Mouse (Mus musculus): ENCODE measurements at regions not wholly inside any gene's neighbourhood (a gene's known extent, or its start where the extent isn't known, plus 50 kb on each side); places are given as distances from the start of the nearest gene placed in this dataset.

- DNase-seq = no peak
Observed at GRCm38 (mm10) chr2:128337791-128338190, 212.0 kb downstream of the Bcl2l11 start.

GRCm38 (mm10) chr2:128338474-128338873, 212.6 kb downstream of the Bcl2l11 start:
- peak; percentile 67 to 86 for DNase-seq

- peak; percentile 62 to 82 for DNase-seq
Observed at GRCm38 (mm10) chr2:128339061-128339642, 213.3 kb downstream of the Bcl2l11 start.

DNA sequence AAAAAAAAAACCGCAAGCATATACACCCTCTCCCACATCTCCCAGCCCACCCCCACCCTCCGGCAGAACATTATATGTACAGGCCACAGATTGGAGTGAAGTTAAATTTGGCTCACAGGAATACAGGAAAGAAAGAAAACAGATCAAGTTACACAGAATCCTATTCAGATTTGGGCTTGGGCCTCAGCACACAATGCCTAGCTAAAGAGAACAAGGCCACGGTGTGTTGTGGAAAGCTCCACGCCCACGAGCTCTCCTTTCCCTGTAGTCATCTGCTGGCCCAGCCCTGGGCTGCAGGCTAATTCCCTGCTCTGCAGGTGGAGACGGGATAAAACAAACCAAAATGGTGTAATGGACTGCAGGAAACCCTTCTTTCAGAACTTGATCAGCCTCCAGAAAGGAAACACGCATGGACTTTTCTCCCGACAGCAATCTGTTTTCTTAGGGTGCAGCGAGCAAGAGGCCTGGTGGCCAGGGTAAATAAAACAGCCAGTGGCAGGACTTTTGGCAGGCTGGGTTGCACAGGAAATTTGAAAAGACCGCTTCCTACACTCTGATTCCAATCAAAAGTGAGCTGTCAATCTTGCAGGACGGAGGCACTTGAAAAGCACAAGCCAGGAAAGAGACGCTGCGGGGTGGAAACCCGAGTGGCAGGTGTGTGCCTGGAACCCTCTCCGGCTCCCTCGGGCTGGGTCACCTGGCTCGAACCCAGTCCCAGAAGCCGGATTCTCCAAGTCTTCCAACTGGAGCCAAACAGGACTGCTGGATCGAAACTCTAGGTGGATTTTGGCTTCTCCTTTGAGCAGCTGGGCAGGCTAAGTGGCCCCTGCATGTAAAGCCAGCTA, 214.0 kb downstream of the Bcl2l11 start:
- peak; percentile 21 to 51 for DNase-seq

DNA sequence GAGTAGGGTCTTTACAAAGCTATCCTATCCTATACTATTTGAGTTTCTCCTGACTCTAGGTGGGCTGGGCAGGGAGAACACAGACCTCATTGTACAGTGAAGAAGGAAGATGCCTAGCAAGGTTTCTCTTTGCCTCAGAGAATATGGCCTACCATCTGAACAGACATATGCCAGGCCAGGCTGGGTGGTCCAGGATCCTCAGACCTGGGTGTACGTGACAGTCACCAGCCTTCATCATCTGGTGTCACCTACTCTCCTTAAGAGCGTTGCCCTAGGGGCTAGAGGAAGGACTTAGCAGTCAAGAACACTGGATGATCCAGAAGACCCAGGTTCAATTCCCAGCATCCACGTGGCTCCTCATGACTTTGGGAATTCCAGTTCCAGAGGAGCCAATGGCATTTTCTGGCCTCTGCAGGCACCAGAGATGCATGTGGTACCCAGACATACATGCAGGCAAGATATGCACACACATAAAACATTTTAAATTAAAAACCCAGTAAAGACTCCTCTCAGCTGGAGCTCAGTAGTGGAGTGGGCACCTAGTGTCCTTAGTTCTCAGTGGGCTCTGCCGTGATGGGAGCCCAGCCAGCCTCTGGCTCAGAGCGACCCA, 214.9 kb downstream of the Bcl2l11 start:
- DNase-seq = no peak

- no peak for DNase-seq
Observed at GRCm38 (mm10) chr2:128342212-128342611, 216.4 kb downstream of the Bcl2l11 start.

DNA sequence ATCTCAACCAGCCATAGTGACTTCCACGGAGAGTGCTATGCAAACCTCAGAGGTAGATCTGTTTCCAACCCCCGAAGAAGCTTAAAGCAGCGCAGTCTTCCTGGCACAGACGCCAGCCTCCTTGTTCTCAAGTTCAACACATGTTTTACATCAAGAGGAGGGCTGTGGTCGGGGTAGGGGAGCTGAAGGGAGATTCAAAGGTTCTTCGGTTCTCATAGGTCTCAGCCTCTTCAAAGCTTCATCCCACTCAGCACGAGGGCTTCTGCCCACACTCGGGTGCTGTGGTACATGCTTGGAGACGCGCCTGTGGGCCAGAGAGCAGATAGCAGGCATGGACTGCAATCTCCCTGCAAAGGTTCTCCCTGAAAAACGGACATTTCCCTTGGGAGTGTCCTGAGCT, 219.7 kb downstream of the Bcl2l11 start:
- DNase-seq = no peak

GRCm38 (mm10) chr2:128348556-128348955, 222.7 kb downstream of the Bcl2l11 start:
- no peak for DNase-seq

DNA sequence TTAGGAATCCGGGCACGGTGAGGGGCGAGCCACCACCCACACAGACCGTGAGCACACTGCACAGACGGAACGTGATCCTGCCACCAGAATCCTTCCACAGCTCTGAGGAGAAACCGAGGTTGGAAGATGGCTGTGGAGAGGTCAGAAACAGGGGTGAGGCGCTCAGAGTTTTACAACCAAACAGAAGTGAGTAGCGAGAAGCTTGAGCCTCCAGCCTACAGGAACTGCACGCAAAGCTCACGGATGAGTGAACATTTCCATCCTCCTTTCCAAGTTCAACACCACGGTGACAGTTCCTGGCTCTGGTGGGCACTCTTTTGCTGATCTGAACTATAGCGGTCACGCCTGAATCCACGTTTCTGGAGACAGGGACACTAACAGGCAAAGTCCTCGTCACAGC, 225.6 kb downstream of the Bcl2l11 start:
- no peak for DNase-seq

- DNase-seq = no peak
Observed at GRCm38 (mm10) chr2:128352533-128352932, 226.7 kb downstream of the Bcl2l11 start.

- DNase-seq = no peak
Observed at GRCm38 (mm10) chr2:128353457-128353856, 227.6 kb downstream of the Bcl2l11 start.

- no peak for DNase-seq
Observed at GRCm38 (mm10) chr2:128356326-128356725, 230.5 kb downstream of the Bcl2l11 start.

DNA sequence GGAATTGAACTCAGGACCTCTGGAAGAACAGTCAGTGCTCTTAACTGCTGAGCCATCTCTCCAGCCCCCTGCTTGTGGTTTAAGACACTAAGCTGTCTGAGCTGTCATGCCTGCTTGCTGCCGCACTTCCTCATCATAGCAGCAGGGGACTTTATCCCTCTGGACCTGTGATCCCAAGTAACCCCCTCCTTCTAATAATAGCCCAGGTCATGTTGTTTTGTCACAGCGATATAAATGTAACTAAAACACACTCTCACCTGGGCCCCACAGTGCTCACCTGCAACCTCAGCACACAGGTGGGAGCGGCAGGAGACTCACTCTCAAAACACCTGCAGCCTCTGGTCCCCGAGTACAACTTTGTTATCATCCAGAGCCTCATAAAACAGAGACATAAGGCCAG, 231.9 kb upstream of the Spdye4c start:
- no peak for DNase-seq

GRCm38 (mm10) chr2:128360517-128360916, 230.5 kb upstream of the Spdye4c start:
- DNase-seq = no peak

GRCm38 (mm10) chr2:128361436-128361835, 229.6 kb upstream of the Spdye4c start:
- DNase-seq = no peak

GRCm38 (mm10) chr2:128364161-128364560, 226.8 kb upstream of the Spdye4c start:
- DNase-seq = peak; percentile 61 to 76

DNA sequence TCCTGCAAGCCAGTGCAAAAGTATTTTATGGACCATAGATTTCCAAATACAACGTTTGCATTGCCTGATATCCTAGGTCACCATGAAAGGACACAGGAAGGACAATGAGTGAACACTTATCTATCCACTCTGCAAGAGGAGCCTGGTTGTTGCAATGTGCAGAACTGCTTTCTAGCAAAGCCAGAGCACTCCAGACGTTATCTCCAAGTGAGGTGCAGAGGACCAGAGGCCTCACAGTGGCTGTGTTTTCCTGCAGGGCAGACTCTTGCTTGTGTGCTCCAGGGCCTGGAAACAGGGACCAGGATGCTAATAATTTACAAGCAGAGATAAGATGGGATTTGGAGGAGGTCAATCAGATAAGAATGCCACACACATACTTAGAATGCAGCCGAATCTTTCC, 226.0 kb upstream of the Spdye4c start:
- no peak for DNase-seq

GRCm38 (mm10) chr2:128365775-128366174, 225.2 kb upstream of the Spdye4c start:
- no peak for DNase-seq

- no peak for DNase-seq
Observed at GRCm38 (mm10) chr2:128367266-128368150, 223.5 kb upstream of the Spdye4c start.

DNA sequence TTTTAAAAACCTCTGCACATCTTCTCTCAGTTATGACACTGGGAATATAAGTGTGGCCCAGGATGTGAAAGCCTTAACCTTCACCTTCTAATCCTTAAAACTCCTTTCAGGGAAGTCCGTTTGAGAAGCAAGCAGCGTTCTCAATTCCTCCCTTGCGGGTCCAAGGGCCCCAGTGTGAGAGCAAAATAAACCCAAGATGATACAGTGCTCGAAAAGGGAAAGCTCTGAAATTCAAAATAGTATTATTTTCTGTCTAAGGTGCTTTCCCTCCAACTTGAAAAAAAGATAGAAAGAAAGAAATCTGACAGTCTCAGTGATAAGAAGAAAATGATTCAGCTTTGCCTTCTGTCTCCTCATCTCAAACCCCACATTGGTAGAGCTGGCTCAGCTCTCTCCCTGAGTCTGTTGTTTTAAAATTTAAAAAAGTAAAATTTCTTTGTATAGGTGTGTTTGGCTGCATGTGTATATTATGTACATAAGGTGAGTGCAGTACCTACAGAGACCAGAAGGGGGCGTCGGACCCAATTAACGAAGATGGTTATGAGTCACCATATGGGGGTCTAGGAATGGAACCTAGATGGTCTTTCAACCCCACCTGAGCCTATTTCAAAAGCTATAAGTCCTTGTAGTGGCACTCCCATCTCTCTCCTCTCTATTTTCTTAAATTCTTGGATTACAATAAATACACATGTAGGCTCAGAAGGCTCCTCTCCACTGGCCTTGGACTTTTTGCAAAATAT, 222.3 kb upstream of the Spdye4c start:
- DNase-seq = no peak

DNA sequence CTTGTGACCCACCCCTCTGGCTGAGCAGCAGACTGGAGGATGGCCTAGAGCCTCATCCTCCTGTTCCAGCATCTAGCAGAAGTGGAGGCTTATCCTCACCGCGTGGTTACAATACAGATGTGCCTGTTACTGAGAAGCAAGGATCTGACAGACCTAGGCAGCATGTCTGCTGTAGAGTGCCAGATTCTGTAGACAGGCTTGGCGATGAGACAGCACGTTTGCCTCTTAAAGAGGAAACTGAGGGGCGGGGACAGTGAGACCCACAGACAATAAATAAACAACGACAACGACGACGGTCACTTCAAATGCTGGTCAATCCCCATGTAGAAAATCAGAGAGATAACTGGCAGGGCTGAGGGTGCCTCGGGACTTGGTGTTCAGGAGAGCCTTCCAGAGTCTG, 220.2 kb upstream of the Spdye4c start:
- no peak for DNase-seq

DNA sequence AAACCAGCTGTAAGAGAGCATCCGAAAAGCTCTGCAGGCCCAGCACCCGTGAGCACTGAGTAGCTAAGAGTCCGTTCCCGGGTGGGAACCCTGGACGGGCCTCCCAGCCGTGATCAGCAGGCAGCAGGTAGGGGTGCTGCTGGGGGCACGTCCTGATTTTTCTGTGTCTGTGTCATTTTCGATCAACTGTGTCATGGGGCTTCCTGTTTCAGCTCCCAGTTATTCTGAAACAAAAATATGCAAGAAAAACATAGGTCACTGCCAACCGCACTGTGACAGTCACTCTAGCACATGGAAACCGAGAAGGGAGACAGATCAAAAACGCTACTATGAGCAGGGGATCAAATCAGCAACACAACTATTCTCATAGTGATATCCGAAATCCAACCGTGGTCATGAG, 218.8 kb upstream of the Spdye4c start:
- no peak for DNase-seq

Measured in kidney, postnatal 25 days (tissue).